Mouse (Mus musculus): ENCODE results near the gene Ptpn20. TPM values are rescaled to one million over a fixed set of nuclear protein-coding genes. Genes with fewer than 3 reads are reported as not detected.
A peak's percentile ranks its signal among the peaks of the same experiment; 100 is the strongest.

Ptpn20 gene
- total RNA-seq, 2 experiments from 2014 or later = 0.49 to 0.63 TPM

DNA sequence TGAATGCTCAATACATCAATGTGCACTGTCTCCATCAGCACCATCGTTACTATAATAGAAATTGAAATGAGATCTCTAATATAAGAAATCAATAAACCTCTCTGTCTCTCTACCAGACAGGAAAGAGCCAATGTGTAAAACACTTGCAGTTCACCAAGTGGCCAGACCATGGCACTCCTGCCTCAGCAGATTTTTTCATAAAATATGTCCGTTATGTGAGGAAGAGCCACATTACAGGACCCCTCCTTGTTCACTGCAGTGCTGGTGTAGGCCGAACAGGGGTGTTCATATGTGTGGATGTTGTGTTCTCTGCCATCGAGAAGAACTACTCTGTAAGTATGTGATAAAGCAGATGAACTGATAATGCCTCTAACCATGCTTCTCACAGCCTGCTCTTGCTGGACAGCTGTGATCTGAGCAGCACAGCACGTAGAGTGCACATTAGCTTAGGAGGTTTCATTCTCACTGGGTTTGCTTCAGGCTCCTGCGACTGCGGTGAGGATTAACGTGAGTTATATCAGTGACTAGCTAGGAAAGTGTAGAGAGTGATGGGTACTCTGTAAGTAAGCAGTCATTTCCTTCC is 43.9 kb downstream of the Ptpn20 start:
- DNase-seq (ENCODE audit: extremely low spot score in 1 of 2, low spot score in 2 of 2) = peak; percentile 17 to 26
- H3K27ac ChIP-seq = no peak overlapping the region

DNA sequence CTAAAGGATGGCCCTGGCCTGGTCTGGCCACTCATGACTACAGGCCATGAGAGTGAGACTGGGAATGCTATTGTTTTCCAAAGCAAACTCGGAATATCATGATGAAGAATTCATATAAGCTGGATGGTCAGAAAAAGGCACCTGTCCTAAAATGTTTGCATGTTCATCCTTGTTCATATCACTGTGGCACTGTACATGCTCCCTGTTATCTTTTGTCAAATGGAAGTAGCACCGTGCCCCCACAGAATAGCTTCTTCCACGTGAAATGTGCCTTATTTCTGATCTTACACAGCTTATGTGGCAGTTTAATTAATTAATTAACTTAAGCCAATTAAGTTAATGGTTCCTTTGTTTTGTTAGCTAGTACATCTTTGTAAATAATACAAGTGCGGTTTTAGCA is 45.3 kb downstream of the Ptpn20 start:
- no peak for TF ChIP-seq CTCF (IDR thresholded peaks at IDR 0.05)
- Histone ChIP-seq H3K4me3 (no peak overlapping the region), H3K27ac (no peak overlapping the region)
- DNase-seq (ENCODE audit: extremely low spot score in 1 of 2, low spot score in 2 of 2) = no peak
- intact Hi-C loops (cut with DNase I) = no loop called here

More for the DNA sequence above, 43.9 kb downstream of the Ptpn20 start:
- intact Hi-C loops (cut with DNase I) = no loop called here
- TF ChIP-seq CTCF (IDR thresholded peaks at IDR 0.05) = peak; percentile 72
- H3K4me3 ChIP-seq = no peak overlapping the region

GRCm38 (mm10) chr14:33634774-33635173 is 45.8 kb downstream of the Ptpn20 start:
- Histone ChIP-seq H3K27ac (no peak overlapping the region), H3K4me3 (no peak overlapping the region)
- no peak for TF ChIP-seq CTCF (IDR thresholded peaks at IDR 0.05)
- DNase-seq (ENCODE audit: extremely low spot score in 1 of 2, low spot score in 2 of 2) = no peak
- intact Hi-C loops (cut with DNase I) = no loop called here

DNA sequence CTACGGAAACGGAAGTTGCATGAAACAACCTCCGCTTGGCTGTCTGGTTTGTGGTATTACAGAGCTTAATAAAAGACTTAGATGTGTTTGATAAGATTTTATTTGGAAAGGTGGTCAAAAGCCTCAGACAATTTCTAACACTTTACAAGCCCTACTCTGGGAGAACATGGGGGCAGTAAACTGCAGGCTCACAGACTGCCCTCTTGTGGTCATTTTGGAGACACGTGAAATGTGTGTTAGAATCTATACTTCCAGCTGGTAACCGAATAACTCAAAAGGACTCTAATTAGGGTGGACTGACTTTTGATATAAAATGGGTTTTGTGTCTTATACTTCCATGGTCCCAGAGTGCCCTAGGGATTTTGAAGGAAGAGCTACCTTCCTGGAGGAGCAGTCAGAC is 50.4 kb downstream of the Ptpn20 start:
- H3K4me3 ChIP-seq = no peak overlapping the region
- TF ChIP-seq CTCF (IDR thresholded peaks at IDR 0.05) = peak; percentile 74
- H3K27ac ChIP-seq = no peak overlapping the region
- intact Hi-C loops (cut with DNase I) = no loop called here
- no peak for DNase-seq (ENCODE audit: extremely low spot score in 1 of 2, low spot score in 2 of 2)

DNA sequence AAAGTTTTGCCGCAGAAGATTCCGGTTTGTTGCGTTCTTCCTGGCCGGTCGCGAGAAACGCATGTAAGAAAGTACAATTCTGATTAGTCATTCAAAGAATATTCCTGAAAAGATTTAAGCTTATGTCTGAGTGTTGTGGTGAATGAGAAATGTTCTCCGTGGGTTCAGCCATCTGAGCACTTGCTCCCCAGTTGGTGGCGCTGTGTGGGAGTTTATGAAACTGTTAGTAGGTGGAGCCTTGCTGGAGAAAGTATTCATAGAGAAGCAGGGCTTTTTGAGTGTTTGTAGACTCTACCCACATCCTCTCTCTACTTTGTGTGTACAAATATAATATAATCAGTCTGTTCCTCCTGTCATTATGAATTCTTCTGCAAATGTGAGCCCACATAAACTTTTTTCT is 61.7 kb downstream of the Ptpn20 start:
- DNase-seq (ENCODE audit: extremely low spot score in 1 of 2, low spot score in 2 of 2) = peak; percentile 16 to 27
- intact Hi-C loops (cut with DNase I) = no loop called here
- TF ChIP-seq CTCF (IDR thresholded peaks at IDR 0.05) = peak; percentile 41
- H3K27ac ChIP-seq = no peak overlapping the region
- H3K4me3 ChIP-seq = no peak overlapping the region

- intact Hi-C loops (cut with DNase I) = no loop called here
- Histone ChIP-seq H3K4me3 (no peak overlapping the region), H3K27ac (no peak overlapping the region)
- no peak for DNase-seq (ENCODE audit: extremely low spot score in 1 of 2, low spot score in 2 of 2)
- TF ChIP-seq CTCF (IDR thresholded peaks at IDR 0.05) = no peak
Observed at GRCm38 (mm10) chr14:33657471-33657901, 68.5 kb downstream of the Ptpn20 start.

DNA sequence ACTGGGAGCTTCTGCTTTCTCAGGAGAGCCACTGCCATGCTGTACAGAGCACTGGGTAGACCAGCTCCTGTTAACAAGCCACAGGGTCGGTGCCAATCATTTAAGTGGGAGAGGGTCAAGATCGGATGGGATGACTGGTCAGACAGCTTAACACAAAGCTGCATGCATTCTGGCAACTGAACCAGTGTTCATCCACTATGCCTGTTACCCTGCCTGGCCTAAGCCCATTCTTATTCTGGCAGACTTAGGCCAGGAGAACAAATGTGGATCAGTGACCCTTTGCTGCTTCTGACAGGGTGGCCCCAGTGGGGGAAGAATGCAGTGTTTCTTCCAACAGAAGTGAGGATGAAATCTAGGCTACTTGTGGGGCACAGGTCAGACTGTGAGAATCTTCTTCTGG is 69.3 kb downstream of the Ptpn20 start:
- intact Hi-C loops (cut with DNase I) = no loop called here
- Histone ChIP-seq H3K4me3 (no peak overlapping the region), H3K27ac (no peak overlapping the region)
- no peak for TF ChIP-seq CTCF (IDR thresholded peaks at IDR 0.05)
- DNase-seq (ENCODE audit: extremely low spot score in 1 of 2, low spot score in 2 of 2) = no peak

DNA sequence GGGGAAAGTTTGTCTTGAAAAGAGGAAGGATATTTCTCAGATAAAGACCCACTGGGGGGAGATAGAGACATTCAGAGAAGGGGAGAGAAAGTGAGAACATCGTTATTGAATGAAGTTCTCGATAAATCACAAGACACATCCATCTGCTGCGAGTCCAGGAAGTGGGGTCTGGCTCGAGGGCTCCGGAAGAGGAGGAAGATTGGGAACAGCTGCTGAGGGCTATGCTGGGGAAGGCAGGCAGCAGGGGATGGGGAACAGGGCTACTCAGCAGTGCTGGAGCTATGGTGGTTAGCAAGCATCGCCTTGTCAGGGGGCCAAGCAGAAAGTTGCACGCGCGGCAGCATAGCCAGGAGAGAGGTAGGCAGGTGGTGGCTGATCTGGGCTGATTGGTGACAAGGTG is 73.1 kb downstream of the Ptpn20 start:
- no peak overlapping the region for H3K4me3 ChIP-seq
- no peak for DNase-seq (ENCODE audit: extremely low spot score in 1 of 2, low spot score in 2 of 2)
- TF ChIP-seq CTCF (IDR thresholded peaks at IDR 0.05) = no peak
- H3K27ac ChIP-seq = no peak overlapping the region
- intact Hi-C loops (cut with DNase I) = no loop called here

GRCm38 (mm10) chr14:33666301-33666700 is 77.3 kb downstream of the Ptpn20 start:
- DNase-seq (ENCODE audit: extremely low spot score in 1 of 2, low spot score in 2 of 2) = no peak
- TF ChIP-seq CTCF (IDR thresholded peaks at IDR 0.05) = no peak
- H3K4me3 ChIP-seq = no peak overlapping the region
- intact Hi-C loops (cut with DNase I) = no loop called here
- H3K27ac ChIP-seq = no peak overlapping the region

GRCm38 (mm10) chr14:33669891-33670290 is 80.9 kb downstream of the Ptpn20 start:
- TF ChIP-seq CTCF (IDR thresholded peaks at IDR 0.05) = no peak
- no peak for DNase-seq (ENCODE audit: extremely low spot score in 1 of 2, low spot score in 2 of 2)
- H3K27ac ChIP-seq = no peak overlapping the region
- intact Hi-C loops (cut with DNase I) = no loop called here
- H3K4me3 ChIP-seq = no peak overlapping the region

GRCm38 (mm10) chr14:33673350-33674087 is 84.5 kb downstream of the Ptpn20 start:
- intact Hi-C loops (cut with DNase I) = loop anchor here (1.0 to 2.0 kb wide), 2 partner anchors 260 to 265 kb away; no protein-coding TSS in a partner anchor
- Histone ChIP-seq H3K4me3 (no peak overlapping the region), H3K27ac (no peak overlapping the region)
- DNase-seq (ENCODE audit: extremely low spot score in 1 of 2, low spot score in 2 of 2) = peak; percentile 43 to 67
- peak; percentile 89 for TF ChIP-seq CTCF (IDR thresholded peaks at IDR 0.05)

DNA sequence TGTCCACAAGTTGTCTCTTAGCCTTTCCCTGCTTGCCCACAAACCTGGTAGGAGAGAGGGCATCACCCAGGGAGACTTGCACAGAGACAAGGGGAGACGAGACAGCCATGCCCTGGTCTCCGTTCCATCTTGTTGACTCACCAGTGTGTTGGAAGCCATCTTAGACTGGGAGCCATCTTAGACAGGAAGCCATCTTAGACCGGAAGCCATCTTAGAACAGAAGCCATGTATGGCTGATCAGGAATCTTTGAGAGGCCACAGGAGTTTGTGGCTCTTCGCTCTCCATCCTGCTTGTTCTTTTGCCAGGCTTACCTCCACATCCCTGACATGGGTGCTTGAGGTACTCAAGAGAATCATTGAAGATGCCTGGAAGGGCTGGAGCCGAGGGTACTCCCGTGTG is 89.0 kb downstream of the Ptpn20 start:
- no peak for TF ChIP-seq CTCF (IDR thresholded peaks at IDR 0.05)
- no peak for DNase-seq (ENCODE audit: extremely low spot score in 1 of 2, low spot score in 2 of 2)
- intact Hi-C loops (cut with DNase I) = no loop called here
- Histone ChIP-seq H3K27ac (no peak overlapping the region), H3K4me3 (no peak overlapping the region)

- Histone ChIP-seq H3K27ac (no peak overlapping the region), H3K4me3 (no peak overlapping the region)
- no peak for TF ChIP-seq CTCF (IDR thresholded peaks at IDR 0.05)
- intact Hi-C loops (cut with DNase I) = no loop called here
- no peak for DNase-seq (ENCODE audit: extremely low spot score in 1 of 2, low spot score in 2 of 2)
Observed at GRCm38 (mm10) chr14:33678740-33679139, 89.7 kb downstream of the Ptpn20 start.
